Mouse (Mus musculus): Measurements from ENCODE around the gene Gm11985. TPM values are rescaled to one million over a fixed set of nuclear protein-coding genes. Genes with fewer than 3 reads are reported as not detected.
"Not testable (repeated sequence)": the region's sequence is repeated elsewhere in the genome, so short reads cannot be mapped to it uniquely, and the experiment has no call there.

The Gm11985 gene
- total and polyA plus RNA-seq, 2 experiments, result not detected

- Histone ChIP-seq H3K4me1 (ENCODE audit: control insufficient read depth, insufficient read depth, low read length) (no peaks in the 10 kb centered on the region), H3K27me3 (ENCODE audit: control insufficient read depth, insufficient read depth, low read length) (no peaks in the 10 kb centered on the region), H3K79me2 (ENCODE audit: control insufficient read depth, insufficient read depth, low read length) (no peaks in the 10 kb centered on the region), H3K4me3 (ENCODE audit: insufficient read depth, low read depth, low read length) (no peak overlapping the region), H3K36me3 (ENCODE audit: control insufficient read depth, insufficient read depth, low read length) (no peaks in the 10 kb centered on the region), H3K27ac (replicated peaks; ENCODE audit: insufficient read depth, low read depth, low read length) (no peak overlapping the region), H3K9ac (ENCODE audit: low read depth, low read length) (no peak overlapping the region)
- DNase-seq (ENCODE audit: extremely low read depth, low read depth, low spot score), result no peak
- 91% methylated on average over 4 of the region's 4 CpGs for WGBS
- no peak for TF ChIP-seq POLR2A (IDR thresholded peaks at IDR 0.05; ENCODE audit: extremely low read depth, insufficient read depth, low read length)
- TF ChIP-seq CTCF (IDR thresholded peaks at IDR 0.05; ENCODE audit: low read depth, low read length), result no peak
Observed at GRCm38 (mm10) chr11:7231958-7232357, 43.6 kb upstream of the Gm11985 start.

GRCm38 (mm10) chr11:7230000-7230399, 41.6 kb upstream of the Gm11985 start:
- H3K36me3 ChIP-seq (ENCODE audit: control insufficient read depth, insufficient read depth, low read length), result no peaks in the 10 kb centered on the region
- no peak for TF ChIP-seq POLR2A (IDR thresholded peaks at IDR 0.05; ENCODE audit: extremely low read depth, insufficient read depth, low read length)
- no peak for TF ChIP-seq CTCF (IDR thresholded peaks at IDR 0.05; ENCODE audit: low read depth, low read length)
- no peaks in the 10 kb centered on the region for H3K79me2 ChIP-seq (ENCODE audit: control insufficient read depth, insufficient read depth, low read length)
- no peaks in the 10 kb centered on the region for H3K4me1 ChIP-seq (ENCODE audit: control insufficient read depth, insufficient read depth, low read length)
- H3K4me3 ChIP-seq (ENCODE audit: insufficient read depth, low read depth, low read length), result no peak overlapping the region
- peak; percentile 43 for DNase-seq (ENCODE audit: extremely low read depth, low read depth, low spot score)
- no peak overlapping the region for H3K9ac ChIP-seq (ENCODE audit: low read depth, low read length)
- H3K27me3 ChIP-seq (ENCODE audit: control insufficient read depth, insufficient read depth, low read length), result no peaks in the 10 kb centered on the region
- H3K27ac ChIP-seq (replicated peaks; ENCODE audit: insufficient read depth, low read depth, low read length), result no peak overlapping the region
- WGBS, result 57% methylated on average over 4 of the region's 4 CpGs

- no peak for TF ChIP-seq CTCF (IDR thresholded peaks at IDR 0.05; ENCODE audit: low read depth, low read length)
- TF ChIP-seq POLR2A (IDR thresholded peaks at IDR 0.05; ENCODE audit: extremely low read depth, insufficient read depth, low read length), result no peak
- 83% methylated on average over 4 of the region's 4 CpGs for WGBS
- no peak overlapping the region for H3K9ac ChIP-seq (ENCODE audit: low read depth, low read length)
Observed at GRCm38 (mm10) chr11:7228107-7228506, 39.7 kb upstream of the Gm11985 start.

GRCm38 (mm10) chr11:7226810-7227550, 38.6 kb upstream of the Gm11985 start:
- H3K4me3 ChIP-seq (ENCODE audit: insufficient read depth, low read depth, low read length), result no peak overlapping the region
- WGBS, result 87% methylated on average over 7 of the region's 7 CpGs
- H3K4me1 ChIP-seq (ENCODE audit: control insufficient read depth, insufficient read depth, low read length), result no peaks in the 10 kb centered on the region
- no peak for DNase-seq (ENCODE audit: extremely low read depth, low read depth, low spot score)
- no peak overlapping the region for H3K9ac ChIP-seq (ENCODE audit: low read depth, low read length)
- TF ChIP-seq CTCF (IDR thresholded peaks at IDR 0.05; ENCODE audit: low read depth, low read length) (no peak), POLR2A (IDR thresholded peaks at IDR 0.05; ENCODE audit: extremely low read depth, insufficient read depth, low read length) (no peak)
- H3K27ac ChIP-seq (replicated peaks; ENCODE audit: insufficient read depth, low read depth, low read length), result no peak overlapping the region
- H3K79me2 ChIP-seq (ENCODE audit: control insufficient read depth, insufficient read depth, low read length), result no peaks in the 10 kb centered on the region
- H3K27me3 ChIP-seq (ENCODE audit: control insufficient read depth, insufficient read depth, low read length), result no peaks in the 10 kb centered on the region
- no peaks in the 10 kb centered on the region for H3K36me3 ChIP-seq (ENCODE audit: control insufficient read depth, insufficient read depth, low read length)

More at GRCm38 (mm10) chr11:7228107-7228506, 39.7 kb upstream of the Gm11985 start:
- no peak for DNase-seq (ENCODE audit: extremely low read depth, low read depth, low spot score)
- H3K27ac ChIP-seq (replicated peaks; ENCODE audit: insufficient read depth, low read depth, low read length), result no peak overlapping the region
- no peaks in the 10 kb centered on the region for H3K36me3 ChIP-seq (ENCODE audit: control insufficient read depth, insufficient read depth, low read length)
- no peaks in the 10 kb centered on the region for H3K27me3 ChIP-seq (ENCODE audit: control insufficient read depth, insufficient read depth, low read length)
- H3K4me3 ChIP-seq (ENCODE audit: insufficient read depth, low read depth, low read length), result no peak overlapping the region
- H3K79me2 ChIP-seq (ENCODE audit: control insufficient read depth, insufficient read depth, low read length), result no peaks in the 10 kb centered on the region
- no peaks in the 10 kb centered on the region for H3K4me1 ChIP-seq (ENCODE audit: control insufficient read depth, insufficient read depth, low read length)

DNA sequence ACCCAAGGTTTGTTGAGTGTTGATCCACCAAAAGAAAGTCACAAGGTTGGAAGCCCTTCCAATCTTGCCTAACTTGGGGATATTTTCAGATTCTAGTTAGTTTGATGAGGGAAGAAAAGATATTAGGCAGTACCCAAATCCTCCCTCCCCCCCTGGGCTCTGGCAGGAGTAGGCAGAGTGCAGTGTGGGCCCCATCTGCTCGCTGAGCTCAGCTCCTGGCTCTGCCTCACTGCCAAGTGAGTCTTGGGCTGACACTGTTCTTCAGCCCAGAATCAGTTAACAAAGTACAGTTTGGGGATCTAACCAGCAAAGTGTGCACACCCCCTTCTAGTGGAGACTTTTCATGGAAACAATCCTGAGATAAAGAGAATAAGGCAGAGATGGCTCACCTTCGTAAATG, 37.8 kb upstream of the Gm11985 start:
- H3K4me1 ChIP-seq (ENCODE audit: control insufficient read depth, insufficient read depth, low read length), result no peaks in the 10 kb centered on the region
- 78% methylated on average over 2 of the region's 2 CpGs for WGBS
- no peaks in the 10 kb centered on the region for H3K36me3 ChIP-seq (ENCODE audit: control insufficient read depth, insufficient read depth, low read length)
- H3K9ac ChIP-seq (ENCODE audit: low read depth, low read length), result no peak overlapping the region
- no peaks in the 10 kb centered on the region for H3K79me2 ChIP-seq (ENCODE audit: control insufficient read depth, insufficient read depth, low read length)
- TF ChIP-seq POLR2A (IDR thresholded peaks at IDR 0.05; ENCODE audit: extremely low read depth, insufficient read depth, low read length) (no peak), CTCF (IDR thresholded peaks at IDR 0.05; ENCODE audit: low read depth, low read length) (no peak)
- no peak overlapping the region for H3K27ac ChIP-seq (replicated peaks; ENCODE audit: insufficient read depth, low read depth, low read length)
- no peak for DNase-seq (ENCODE audit: extremely low read depth, low read depth, low spot score)
- H3K27me3 ChIP-seq (ENCODE audit: control insufficient read depth, insufficient read depth, low read length), result no peaks in the 10 kb centered on the region
- no peak overlapping the region for H3K4me3 ChIP-seq (ENCODE audit: insufficient read depth, low read depth, low read length)

GRCm38 (mm10) chr11:7221826-7222225, 33.5 kb upstream of the Gm11985 start:
- WGBS, result 73% methylated on average over 8 of the region's 8 CpGs
- TF ChIP-seq CTCF (IDR thresholded peaks at IDR 0.05; ENCODE audit: low read depth, low read length), result peak; percentile 8; the same call in 1 of the 2 replicates
- not testable (repeated sequence) for H3K27ac ChIP-seq (replicated peaks; ENCODE audit: insufficient read depth, low read depth, low read length)

More at GRCm38 (mm10) chr11:7221826-7222225, 33.5 kb upstream of the Gm11985 start:
- not testable (repeated sequence) for H3K4me1 ChIP-seq (ENCODE audit: control insufficient read depth, insufficient read depth, low read length); H3K36me3 ChIP-seq (ENCODE audit: control insufficient read depth, insufficient read depth, low read length); H3K9ac ChIP-seq (ENCODE audit: low read depth, low read length); H3K79me2 ChIP-seq (ENCODE audit: control insufficient read depth, insufficient read depth, low read length); H3K4me3 ChIP-seq (ENCODE audit: insufficient read depth, low read depth, low read length); H3K27me3 ChIP-seq (ENCODE audit: control insufficient read depth, insufficient read depth, low read length); DNase-seq (ENCODE audit: extremely low read depth, low read depth, low spot score)
